Mouse (Mus musculus) midbrain, embryonic 13.5 days (tissue): Measurements from ENCODE around the gene Dnase1l2. TPM values are rescaled to one million over a fixed set of nuclear protein-coding genes. Genes with fewer than 3 reads are reported as not detected.

Experiments used
- polyA plus RNA-seq: library from polyadenylated mRNA; unstranded; fragments of >200 nt; fragmentation: Nextera tagmentation; extraction: Ambion mirVana; gene quantifications from 2 replicates; pipeline ENCODE4 v1.2.1, GENCODE M21; 2015

The Dnase1l2 gene
- polyA plus RNA-seq, 1 experiment from 2014 or later, result 6.9 TPM

Other genes with a start within 250 kb of the Dnase1l2 start
- 19.2 and 20.4 TPM in 2 replicates for gene Tbc1d24, start 237.5 kb downstream of the Dnase1l2 start, polyA plus RNA-seq
- 3.3 and 4.6 TPM in 2 replicates for gene Ntn3, start 233.6 kb downstream of the Dnase1l2 start, polyA plus RNA-seq
- 13.9 and 14.4 TPM in 2 replicates for gene Tedc2, start 222.3 kb downstream of the Dnase1l2 start, polyA plus RNA-seq
- 30.9 and 32.9 TPM in 2 replicates for gene Ccnf, start 191.6 kb downstream of the Dnase1l2 start, polyA plus RNA-seq
- gene Abca17, start 92.0 kb downstream of the Dnase1l2 start, polyA plus RNA-seq, result 0.12 and 0.14 TPM in 2 replicates
- gene Abca3, start 91.2 kb downstream of the Dnase1l2 start, polyA plus RNA-seq, result 22.7 and 23.9 TPM in 2 replicates
- gene Rnps1, start 28.5 kb downstream of the Dnase1l2 start, polyA plus RNA-seq, result 370 and 374 TPM in 2 replicates
- 45.5 and 45.9 TPM in 2 replicates for gene Eci1, start 16.5 kb downstream of the Dnase1l2 start, polyA plus RNA-seq
- 44.0 and 45.1 TPM in 2 replicates for gene E4f1, start 27.2 kb upstream of the Dnase1l2 start, polyA plus RNA-seq
- gene Pgp, start 27.3 kb upstream of the Dnase1l2 start, polyA plus RNA-seq, result 48.3 and 54.9 TPM in 2 replicates
- gene Bricd5, start 30.8 kb upstream of the Dnase1l2 start, polyA plus RNA-seq, result not detected in 2 replicates
- gene Mlst8, start 36.0 kb upstream of the Dnase1l2 start, polyA plus RNA-seq, result 38.6 and 41.4 TPM in 2 replicates
- gene Caskin1, start 45.5 kb upstream of the Dnase1l2 start, polyA plus RNA-seq, result 24.7 and 29.1 TPM in 2 replicates
- 97.3 and 106 TPM in 2 replicates for gene Traf7, start 84.8 kb upstream of the Dnase1l2 start, polyA plus RNA-seq
- 2.9 TPM in 2 replicates for gene Rab26, start 91.1 kb upstream of the Dnase1l2 start, polyA plus RNA-seq
- 17.7 and 19.4 TPM in 2 replicates for gene Pkd1, start 106.7 kb upstream of the Dnase1l2 start, polyA plus RNA-seq
- gene Tsc2, start 189.5 kb upstream of the Dnase1l2 start, polyA plus RNA-seq, result 73.1 and 74.1 TPM in 2 replicates
- 10.0 and 10.8 TPM in 2 replicates for gene Nthl1, start 189.6 kb upstream of the Dnase1l2 start, polyA plus RNA-seq
- 21.3 and 23.5 TPM in 2 replicates for gene Slc9a3r2, start 207.2 kb upstream of the Dnase1l2 start, polyA plus RNA-seq
- gene Npw, start 215.4 kb upstream of the Dnase1l2 start, polyA plus RNA-seq, result not detected in 2 replicates
- gene Zfp598, start 226.6 kb upstream of the Dnase1l2 start, polyA plus RNA-seq, result 15.0 and 18.6 TPM in 2 replicates
- 95.0 and 98.1 TPM in 2 replicates for gene Syngr3, start 246.8 kb upstream of the Dnase1l2 start, polyA plus RNA-seq